In genomic region chr11:116852891-116853511, GRCm38 (mm10) we compare ENCODE assay signal across 8 mouse cellular contexts. TPM values are rescaled to one million over a fixed set of nuclear protein-coding genes. Genes with fewer than 3 reads are reported as not detected.
DNase-seq lines count a peak whose midpoint lies in the region; ATAC-seq and TF ChIP-seq lines count a peak whose summit lies in the region.

Gene Srsf2 (minus strand): TSS chr11:116853094.

- under 1% methylated on average over 67 of the region's 74 CpGs for WGBS in cerebellum, adult 2 months
- WGBS in lung, postnatal 0 days, result under 1% methylated on average over 62 of the region's 74 CpGs

- peak; percentile 99 for DNase-seq in MEL (ENCODE audit: low read depth, low spot score)
- DNase-seq in cerebellum, adult 2 months, result peak; percentile 97 to 98
- DNase-seq in forelimb bud, embryonic 11.5 days (ENCODE audit: low read depth, low spot score), result peak; percentile 95
- DNase-seq in layer of hippocampus, adult 9-11 months, result peak; percentile 97
- peak; percentile 97 for DNase-seq in lung, postnatal 0 days (ENCODE audit: low spot score)
- DNase-seq in ovary, postnatal 14 days (ENCODE audit: low spot score), result peak; percentile 95
- peak; percentile 98 for DNase-seq in thymus, postnatal 14 days

- peak; percentile 97 to 98 for TF ChIP-seq POLR2A in MEL (IDR thresholded peaks at IDR 0.05; ENCODE audit: control insufficient read depth in 1 of 2, insufficient read depth in 1 of 2, low read depth in 1 of 2, low read length in 2 of 2, poor library complexity in 1 of 2)
- TF ChIP-seq POLR2A in cerebellum, adult 2 months (IDR thresholded peaks at IDR 0.05; ENCODE audit: borderline replicate concordance, insufficient read depth, low read length), result peak; percentile 100

- peak within 1 kb of the TSS; percentile 100 for H3K9ac ChIP-seq in MEL (ENCODE audit: control insufficient read depth, low read depth, low read length, poor library complexity, severe bottlenecking)
- peak within 1 kb of the TSS; percentile 88 for H3K9ac ChIP-seq in lung, postnatal 0 days (replicated peaks; ENCODE audit: low read depth)

- peaks cover 21 to 37% of the 10 kb centered on the region in 2 experiments for H3K36me3 ChIP-seq in MEL (ENCODE audit: control insufficient read depth in 1 of 2, insufficient read depth in 2 of 2, low read length in 2 of 2)
- 0 out of 2 replicates have a peak, but pooled peaks cover 5% of the 10 kb centered on the region for H3K36me3 ChIP-seq in lung, postnatal 0 days (ENCODE audit: insufficient read depth, low read length)

- peaks cover 6 to 12% of the 10 kb centered on the region in 2 experiments for H3K4me1 ChIP-seq in MEL (ENCODE audit: control insufficient read depth in 1 of 2, insufficient read depth in 2 of 2, low read length in 2 of 2)
- H3K4me1 ChIP-seq in cerebellum, adult 2 months (ENCODE audit: control insufficient read depth, insufficient read depth, low read length), result no peaks in the 10 kb centered on the region; the same call in 1 of the 2 replicates
- H3K4me1 ChIP-seq in lung, postnatal 0 days (ENCODE audit: insufficient read depth, low read depth, low read length), result no peaks in the 10 kb centered on the region; the same call in 1 of the 2 replicates

- peak in 1 of 2 experiments; percentile 74; a peak in 2 of 4 replicates for TF ChIP-seq EP300 in MEL (IDR thresholded peaks at IDR 0.05; ENCODE audit: low read depth in 1 of 2, low read length in 2 of 2)
- TF ChIP-seq EP300 in lung, postnatal 0 days (IDR thresholded peaks at IDR 0.05), result no peak; the same call in 1 of the 2 replicates

- H3K79me2 ChIP-seq in MEL (ENCODE audit: control insufficient read depth, insufficient read depth, low read length, poor library complexity), result peaks cover 49% of the 10 kb centered on the region

- H3K27ac ChIP-seq in MEL (ENCODE audit: control insufficient read depth, low read depth, low read length), result peak within 1 kb of the TSS; percentile 100
- H3K27ac ChIP-seq in cerebellum, adult 2 months (ENCODE audit: insufficient read depth, low read length), result peak within 1 kb of the TSS; percentile 90
- H3K27ac ChIP-seq in lung, postnatal 0 days (ENCODE audit: low read length), result peak within 1 kb of the TSS; percentile 98

- peak within 1 kb of the TSS; percentile 65 for H3K4me2 ChIP-seq in lung, postnatal 0 days (replicated peaks; ENCODE audit: low read depth, low read length)

- TF ChIP-seq CTCF in MEL (IDR thresholded peaks at IDR 0.05 in 2 of 3, conservative IDR thresholded peaks at IDR 0.05 in 1 of 3; ENCODE audit: control insufficient read depth in 1 of 3, insufficient read depth in 1 of 3, low read depth in 2 of 3, low read length in 3 of 3, poor library complexity in 1 of 3, severe bottlenecking in 1 of 3), result no peak
- TF ChIP-seq CTCF in cerebellum, adult 2 months (IDR thresholded peaks at IDR 0.05; ENCODE audit: borderline replicate concordance, insufficient read depth, low read depth, low read length), result no peak
- no peak for TF ChIP-seq CTCF in lung, postnatal 0 days (IDR thresholded peaks at IDR 0.05)

- H3K27me3 ChIP-seq in MEL (ENCODE audit: control insufficient read depth in 1 of 2, insufficient read depth in 2 of 2, low read length in 2 of 2), result no peaks in the 10 kb centered on the region
- no peaks in the 10 kb centered on the region for H3K27me3 ChIP-seq in cerebellum, adult 2 months (ENCODE audit: control insufficient read depth, insufficient read depth, low read length)
- no peaks in the 10 kb centered on the region for H3K27me3 ChIP-seq in lung, postnatal 0 days (replicated peaks; ENCODE audit: insufficient read depth, low read length)

- TF ChIP-seq RAD21 in MEL (IDR thresholded peaks at IDR 0.05; ENCODE audit: low read depth, low read length), result no peak

- H3K9me3 ChIP-seq in MEL (replicated peaks; ENCODE audit: insufficient read depth, low read length), result no peaks in the 10 kb centered on the region
- no peaks in the 10 kb centered on the region for H3K9me3 ChIP-seq in lung, postnatal 0 days (ENCODE audit: low read length)

- ATAC-seq in hematopoietic stem cell, adult 5-6 weeks (replicated peaks in 1 of 2; ENCODE audit: insufficient read depth in 1 of 2, low FRiP score in 2 of 2, low TSS enrichment in 1 of 2, low read depth in 1 of 2, poor library complexity in 2 of 2, severe bottlenecking in 2 of 2), result peak; percentile 84 to 88
- peak; percentile 86 for ATAC-seq in lung, postnatal 0 days

- peak within 1 kb of the TSS; percentile 91 to 100 for H3K4me3 ChIP-seq in MEL (ENCODE audit: control insufficient read depth in 1 of 2, insufficient read depth in 1 of 2, low read depth in 2 of 2, low read length in 2 of 2)
- peak within 1 kb of the TSS; percentile 95 for H3K4me3 ChIP-seq in cerebellum, adult 2 months (replicated peaks; ENCODE audit: insufficient read depth, low read depth, low read length)
- peak within 1 kb of the TSS; percentile 95 for H3K4me3 ChIP-seq in lung, postnatal 0 days (ENCODE audit: low read depth, low read length)

TF ChIP-seq in MEL, 35 proteins besides CTCF, POLR2A, EP300 and RAD21:
- peak; percentile 83 for TF ChIP-seq MYB (IDR thresholded peaks at IDR 0.05; ENCODE audit: low read depth, low read length)
- TF ChIP-seq ZKSCAN1 (IDR thresholded peaks at IDR 0.05; ENCODE audit: low read depth, low read length), result no peak
- peak; percentile 32; the same call in 1 of the 2 replicates for TF ChIP-seq USF1 (IDR thresholded peaks at IDR 0.05; ENCODE audit: low read depth, low read length)
- TF ChIP-seq NELFE (IDR thresholded peaks at IDR 0.05; ENCODE audit: low read depth, low read length), result peak; percentile 100
- peak; percentile 66; the same call in 1 of the 2 replicates for TF ChIP-seq MYC (IDR thresholded peaks at IDR 0.05; ENCODE audit: low read depth, low read length)
- no peak; the same call in 1 of the 2 replicates for TF ChIP-seq ETS1 (IDR thresholded peaks at IDR 0.05; ENCODE audit: low read depth, low read length)
- TF ChIP-seq MAX (IDR thresholded peaks at IDR 0.05; ENCODE audit: low read length), result peak; percentile 80; the same call in 1 of the 2 replicates
- peak; percentile 82 for TF ChIP-seq HCFC1 (IDR thresholded peaks at IDR 0.05; ENCODE audit: low read depth, low read length)
- TF ChIP-seq ELF1 (IDR thresholded peaks at IDR 0.05; ENCODE audit: low read depth, low read length), result peak; percentile 89
- peak; percentile 71 for TF ChIP-seq TCF12 (IDR thresholded peaks at IDR 0.05; ENCODE audit: low read depth, low read length)
- TF ChIP-seq KAT2A (conservative IDR thresholded peaks at IDR 0.05; ENCODE audit: low read depth, low read length), result peak; percentile 76
- TF ChIP-seq GABPA (IDR thresholded peaks at IDR 0.05; ENCODE audit: low read depth, low read length), result peak; percentile 91
- TF ChIP-seq E2F4 (IDR thresholded peaks at IDR 0.05; ENCODE audit: borderline replicate concordance, low read depth, low read length), result peak; percentile 97
- peak; percentile 89 for TF ChIP-seq SIN3A (IDR thresholded peaks at IDR 0.05; ENCODE audit: low read length)
- TF ChIP-seq NRF1 (IDR thresholded peaks at IDR 0.05; ENCODE audit: insufficient read depth, low read depth, low read length, poor library complexity, severe bottlenecking), result peak; percentile 98
- TF ChIP-seq MXI1 (IDR thresholded peaks at IDR 0.05; ENCODE audit: low read depth, low read length), result peak; percentile 82
- no peak for TF ChIP-seq BHLHE40 (IDR thresholded peaks at IDR 0.05; ENCODE audit: borderline replicate concordance, low read depth, low read length)
- TF ChIP-seq ZMIZ1 (IDR thresholded peaks at IDR 0.05; ENCODE audit: low read depth, low read length), result peak; percentile 100
- peak; percentile 98 for TF ChIP-seq TBP (IDR thresholded peaks at IDR 0.05; ENCODE audit: low read depth, low read length)
- no peak for TF ChIP-seq CHD2 (IDR thresholded peaks at IDR 0.05; ENCODE audit: low read length)
- peak; percentile 100 for TF ChIP-seq POLR2AphosphoS2 (IDR thresholded peaks at IDR 0.05; ENCODE audit: low read length)
- no peak for TF ChIP-seq JUND (IDR thresholded peaks at IDR 0.05; ENCODE audit: low read depth, low read length)
- TF ChIP-seq RCOR1 (IDR thresholded peaks at IDR 0.05; ENCODE audit: low read depth, low read length), result no peak
- peak; percentile 92; the same call in 1 of the 2 replicates for TF ChIP-seq UBTF (IDR thresholded peaks at IDR 0.05; ENCODE audit: borderline replicate concordance, insufficient read depth, low read depth, low read length)

RNA-seq across cellular contexts. Expression of gene Srsf2, which starts in this region (rescaled TPM):
- total RNA-seq in MEL (2012; rRNA removed), result 434 and 453 TPM in 2 replicates
- polyA plus RNA-seq in MEL (2012; ENCODE audit: insufficient read depth in 1 of 2, insufficient read length in 2 of 2, low read depth in 1 of 2, low replicate concordance in 2 of 2, missing spikeins in 1 of 2), result 1,000 to 10,000 TPM in 1 of 2 experiments, 100 to 1,000 TPM in 1; 257 to 1,128 TPM
- polyA plus RNA-seq in cerebellum, adult 2 months (2012; rRNA removed), result 361 and 389 TPM in 2 replicates
- total RNA-seq in hematopoietic stem cell, adult 5-6 weeks (2017), result 370 and 573 TPM in 2 replicates
- 419 and 421 TPM in 2 replicates for polyA plus RNA-seq in lung, postnatal 0 days (2015; fragmentation: Nextera tagmentation; extraction: Ambion mirVana)

Comparison
In these comparisons a context has a peak if more than half of its experiments do, and no peak if none do; other contexts are left out.
1. Peak in every context shown above with its lines: DNase-seq, ATAC-seq, H3K4me3 ChIP-seq and H3K27ac ChIP-seq.